Mouse (Mus musculus) thymus, adult 2 months (tissue): ENCODE results near the gene Cept1. TPM values are rescaled to one million over a fixed set of nuclear protein-coding genes. Genes with fewer than 3 reads are reported as not detected.

Source experiments
- DNase-seq: peaks from one replicate; pipeline ENCODE4 v3.0.0; 2021
- H3K27ac ChIP-seq: fragments of 200-500 bp; 2 replicates; pipeline ENCODE4 v1.5.1; 2012; ENCODE audit warnings: low read length, control low read depth; ENCODE audit not compliant: control insufficient read depth, insufficient read depth
- H3K27me3 ChIP-seq: fragments of 200-500 bp; 2 replicates; pipeline ENCODE4 v1.6.1; 2012; ENCODE audit warnings: mild to moderate bottlenecking, low read length, moderate library complexity, mixed read lengths; ENCODE audit not compliant: control insufficient read depth, insufficient read depth
- H3K36me3 ChIP-seq: fragments of 200-500 bp; 2 replicates; pipeline ENCODE4 v1.6.1; 2012; ENCODE audit warnings: mild to moderate bottlenecking, low read length, moderate library complexity; ENCODE audit not compliant: control insufficient read depth, insufficient read depth
- H3K4me1 ChIP-seq: fragments of 200-500 bp; replicated peaks from 2 replicates; pipeline ENCODE4 v1.6.1; 2012; ENCODE audit warnings: low read length; ENCODE audit not compliant: control insufficient read depth, insufficient read depth
- H3K4me3 ChIP-seq: fragments of 200-500 bp; 2 replicates; pipeline ENCODE4 v1.5.1; 2012; ENCODE audit warnings: mild to moderate bottlenecking, low read length, control low read depth, moderate library complexity; ENCODE audit not compliant: control insufficient read depth, insufficient read depth
- CTCF ChIP-seq: fragments of 200-500 bp; IDR thresholded peaks from 2 replicates; pipeline ENCODE4 v1.5.1; 2012; ENCODE audit warnings: mild to moderate bottlenecking, control low read depth, low read length, moderate library complexity, borderline replicate concordance; ENCODE audit not compliant: control insufficient read depth, poor library complexity, insufficient read depth; ENCODE audit errors: extremely low read depth
- POLR2A ChIP-seq: fragments of 200-500 bp; IDR thresholded peaks from 2 replicates; pipeline ENCODE4 v1.6.1; 2012; ENCODE audit warnings: mild to moderate bottlenecking, low read length, control low read depth, moderate library complexity; ENCODE audit not compliant: control insufficient read depth, poor library complexity, insufficient read depth; ENCODE audit errors: extremely low read depth
- WGBS: fragments of 180-500 bp; shearing (Covaris S2); methylation state at CpG from one replicate; pipeline ENCODE4 v1.1.7; 2018; 5-methylcytosine and 5-hydroxymethylcytosine counted together
- polyA plus RNA-seq: library from polyadenylated mRNA; depleted of rRNA; stranded (reverse); fragments of >200 nt; gene quantifications from 2 replicates; pipeline ENCODE4 v1.2.3, GENCODE M21; 2012

Gene Cept1
- polyA plus RNA-seq, 1 experiment: 24.4 TPM

DNA sequence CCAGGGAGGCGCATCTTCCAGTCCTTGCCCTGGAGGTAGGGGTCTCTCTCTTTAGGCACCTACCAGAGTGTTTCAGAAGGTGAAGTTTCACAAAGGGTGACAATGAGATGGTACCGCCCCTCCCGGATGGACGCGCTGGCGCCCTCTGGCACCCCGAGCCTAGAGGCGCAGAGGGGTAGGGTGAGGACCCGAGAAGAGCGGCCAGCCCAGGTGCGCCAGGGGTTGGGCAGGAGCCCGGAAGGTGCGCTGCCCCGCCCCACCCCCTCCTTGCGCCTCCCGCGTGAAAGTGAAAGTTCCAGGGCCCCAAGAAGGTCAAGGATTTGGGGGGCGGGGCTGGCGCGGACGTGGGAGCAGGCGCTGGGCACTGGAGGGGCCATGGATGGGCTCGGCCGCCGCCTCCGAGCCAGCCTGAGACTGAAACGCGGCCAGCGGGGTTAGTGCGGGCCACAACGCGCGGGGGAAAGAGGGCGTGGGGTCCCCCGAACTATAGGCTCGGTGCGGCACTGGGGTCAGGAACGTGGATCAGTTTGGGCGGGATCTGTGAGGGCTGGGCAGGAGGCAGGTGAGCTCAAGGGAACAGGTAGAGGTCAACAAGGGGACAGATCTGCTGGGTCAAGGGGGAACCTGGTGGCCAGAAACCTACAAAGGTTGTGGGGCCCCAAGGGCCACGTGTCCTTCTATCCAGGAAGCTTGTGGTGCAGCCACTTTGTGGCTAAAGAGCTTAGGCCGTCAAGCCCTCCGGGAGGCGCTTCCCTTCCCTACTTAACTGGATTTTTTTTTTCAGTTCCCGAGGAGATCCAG is 65.1 kb downstream of the Cept1 start, which contains the start of gene Dennd2d:
Gene Dennd2d, plus strand, starts transcription at position 125 of the 801 bp plus-strand sequence.
- Histone ChIP-seq H3K4me1 (peaks cover 38% of the 10 kb centered on the region), H3K36me3 (no peaks in the 10 kb centered on the region), H3K27me3 (no peaks in the 10 kb centered on the region), H3K4me3 (peak within 1 kb of the TSS; percentile 90), H3K27ac (peak within 1 kb of the TSS; percentile 91)
- DNase-seq: peak; percentile 89
- under 1% methylated on average over 44 of the region's 44 CpGs for WGBS
- TF ChIP-seq CTCF (no peak), POLR2A (peak; percentile 67)

DNA sequence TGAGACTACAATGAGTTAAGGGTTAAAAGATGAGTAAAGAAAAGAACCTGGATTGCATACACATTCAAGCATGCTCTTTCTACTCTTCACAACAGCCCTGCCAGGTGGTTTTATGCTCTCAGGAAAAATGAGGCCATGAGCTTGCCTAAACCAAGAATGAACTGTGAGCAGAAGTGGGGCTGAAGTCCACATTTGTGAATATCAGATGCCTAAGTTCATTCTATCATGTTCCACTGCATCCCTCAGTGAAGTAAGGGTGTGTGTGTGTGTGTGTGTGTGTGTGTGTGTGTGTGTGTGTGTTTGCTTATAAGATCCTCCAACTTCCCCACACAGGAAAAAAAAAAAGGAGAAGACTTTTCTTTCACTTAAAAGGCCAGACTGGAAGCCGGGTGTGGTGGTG is 70.7 kb downstream of the Cept1 start:
- TF ChIP-seq POLR2A (no peak), CTCF (no peak)
- Histone ChIP-seq H3K36me3 (no peaks in the 10 kb centered on the region), H3K27me3 (no peaks in the 10 kb centered on the region), H3K27ac (peak overlapping the region; percentile 33; the same call in 1 of the 2 replicates), H3K4me1 (peaks cover 8% of the 10 kb centered on the region), H3K4me3 (no peak overlapping the region)
- no peak for DNase-seq
- WGBS: 79% methylated on average over 1 of the region's 1 CpGs

DNA sequence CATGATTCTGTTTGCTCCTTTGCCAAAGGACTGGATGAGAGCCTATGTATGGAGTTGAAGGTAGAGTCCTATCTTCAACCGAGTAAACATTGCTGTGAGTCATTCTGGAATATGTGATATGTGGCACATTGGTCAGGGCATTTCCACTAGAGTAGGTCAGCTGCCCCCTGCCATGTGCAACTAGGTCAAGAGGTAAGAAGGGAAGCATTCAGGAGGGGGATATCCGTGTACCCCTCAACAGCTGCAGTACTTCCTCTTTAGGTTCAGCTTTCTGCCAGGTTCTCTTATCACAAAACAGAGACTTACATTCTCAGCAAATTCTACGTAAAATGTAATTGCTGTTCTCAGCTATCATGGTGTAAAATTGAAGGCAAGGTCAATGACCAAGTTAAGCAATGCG is 73.4 kb downstream of the Cept1 start:
- Histone ChIP-seq H3K4me3 (no peak overlapping the region), H3K27ac (peak overlapping the region; percentile 83), H3K4me1 (peaks cover 6% of the 10 kb centered on the region; the same call in 1 of the 2 replicates), H3K36me3 (no peaks in the 10 kb centered on the region), H3K27me3 (no peaks in the 10 kb centered on the region)
- TF ChIP-seq CTCF: no peak
- TF ChIP-seq POLR2A: no peak
- DNase-seq: no peak
- WGBS: 13% methylated on average over 4 of the region's 4 CpGs

DNA sequence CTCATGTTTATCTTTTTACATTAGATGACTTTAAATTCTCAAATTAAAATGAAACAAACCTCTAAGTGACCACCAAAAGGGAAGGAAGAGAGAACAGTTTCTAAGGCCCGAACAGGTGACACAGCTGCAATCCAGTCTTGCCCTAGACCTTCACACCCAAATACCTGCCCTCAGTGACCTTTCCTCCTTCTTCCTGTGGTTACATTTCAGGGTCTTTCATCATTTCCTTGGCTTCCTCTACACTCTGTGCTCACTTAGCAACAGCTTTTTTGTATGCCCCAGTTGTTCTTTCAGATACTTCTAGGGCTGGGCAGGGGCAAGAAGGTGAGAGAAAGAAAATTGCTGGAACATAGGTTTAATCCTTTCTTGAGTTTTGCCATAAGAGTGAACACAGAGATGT is 82.9 kb downstream of the Cept1 start:
- Histone ChIP-seq H3K27ac (no peak overlapping the region), H3K36me3 (no peaks in the 10 kb centered on the region), H3K4me3 (no peak overlapping the region), H3K4me1 (peaks cover 9% of the 10 kb centered on the region), H3K27me3 (no peaks in the 10 kb centered on the region)
- TF ChIP-seq POLR2A (no peak), CTCF (no peak)
- no peak for DNase-seq
- WGBS: 3% methylated on average over 1 of the region's 1 CpGs

DNA sequence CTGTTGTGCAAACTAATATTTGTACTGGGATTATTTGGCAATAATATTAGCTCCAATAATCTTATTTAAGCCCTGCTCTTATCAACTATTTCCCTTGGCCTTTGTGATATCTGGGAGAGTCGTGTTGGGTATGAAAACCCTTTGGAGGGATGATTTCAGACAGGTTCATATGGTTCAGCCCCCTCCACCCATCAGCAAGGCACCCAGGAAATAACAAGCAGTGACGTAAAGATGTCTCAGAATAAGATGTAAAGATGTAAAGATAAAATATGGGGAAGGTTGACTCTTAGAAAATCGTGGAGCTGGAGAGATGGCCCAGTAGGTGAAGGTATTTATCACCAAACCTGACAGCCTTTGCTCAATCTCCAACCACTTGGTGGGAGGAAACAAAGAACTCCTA is 85.1 kb downstream of the Cept1 start:
- no peak for DNase-seq
- H3K36me3 ChIP-seq: no peaks in the 10 kb centered on the region
- WGBS: 8% methylated on average over 3 of the region's 3 CpGs
- TF ChIP-seq CTCF (no peak), POLR2A (no peak)
- peaks cover 9% of the 10 kb centered on the region for H3K4me1 ChIP-seq
- H3K27ac ChIP-seq: peak overlapping the region; percentile 69
- H3K27me3 ChIP-seq: no peaks in the 10 kb centered on the region
- H3K4me3 ChIP-seq: no peak overlapping the region

DNA sequence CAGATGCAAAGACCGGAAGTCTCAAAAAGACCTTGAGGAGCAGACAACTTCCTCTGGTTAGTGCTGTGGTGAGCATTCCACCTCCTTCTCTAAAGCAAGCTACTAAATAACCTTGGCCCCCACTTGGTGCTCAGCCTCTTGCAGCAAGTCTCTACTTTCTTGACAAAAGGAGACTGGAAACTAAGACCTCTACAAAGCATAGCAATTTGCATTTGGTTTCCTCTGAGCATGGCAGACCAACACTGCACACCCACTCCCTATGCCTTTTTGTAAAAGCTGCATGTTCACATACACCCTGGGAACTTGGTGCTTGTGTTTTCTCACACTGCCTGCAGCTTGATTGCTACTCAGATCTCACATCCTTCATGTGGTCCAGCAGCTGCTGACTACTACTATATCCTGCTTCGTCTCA is 85.5 kb downstream of the Cept1 start:
- 4% methylated on average over 2 of the region's 2 CpGs for WGBS
- peak overlapping the region; percentile 69 for H3K27ac ChIP-seq
- DNase-seq: peak; percentile 63
- no peaks in the 10 kb centered on the region for H3K27me3 ChIP-seq
- peaks cover 9% of the 10 kb centered on the region for H3K4me1 ChIP-seq
- H3K36me3 ChIP-seq: no peaks in the 10 kb centered on the region
- no peak for TF ChIP-seq POLR2A
- TF ChIP-seq CTCF: no peak
- no peak overlapping the region for H3K4me3 ChIP-seq

DNA sequence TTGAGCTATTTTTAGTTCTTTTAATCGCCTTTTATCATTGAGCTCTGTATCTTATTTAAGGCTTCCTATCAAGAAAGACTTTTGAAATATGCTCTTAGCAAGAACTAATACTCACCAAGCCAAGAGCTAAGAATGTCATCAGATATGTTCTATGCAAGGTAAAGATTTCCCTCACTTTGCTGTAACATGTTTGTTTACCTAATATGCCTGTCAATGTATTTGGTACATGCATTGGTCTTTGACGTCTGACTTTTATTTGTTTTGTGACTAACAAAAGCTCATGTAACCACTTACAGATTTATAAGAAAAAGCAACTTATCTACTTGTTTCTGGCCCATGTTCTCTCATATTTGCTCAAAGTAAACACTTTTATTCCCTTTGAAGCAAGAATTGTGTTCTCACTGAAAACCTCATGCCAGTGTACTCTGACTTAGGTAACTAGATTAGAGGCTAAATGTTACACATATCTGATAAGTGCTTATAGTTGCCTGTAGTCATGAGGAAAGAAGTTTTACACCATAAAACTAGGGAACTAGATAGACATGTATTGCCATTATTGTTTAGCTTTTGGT is 90.2 kb downstream of the Cept1 start:
- DNase-seq: no peak
- Histone ChIP-seq H3K27ac (no peak overlapping the region), H3K4me3 (no peak overlapping the region), H3K4me1 (peaks cover 5% of the 10 kb centered on the region), H3K27me3 (no peaks in the 10 kb centered on the region), H3K36me3 (no peaks in the 10 kb centered on the region)
- no peak for TF ChIP-seq CTCF
- no peak for TF ChIP-seq POLR2A
- WGBS: 94% methylated on average over 2 of the region's 2 CpGs
